ENCODE assay signal across 22 mouse cellular contexts in genomic region chr7:66989357-66990045, GRCm38 (mm10).
A peak's percentile ranks its signal among the peaks of the same experiment; 100 is the strongest.
DNase-seq lines count a peak whose midpoint lies in the region; ATAC-seq and TF ChIP-seq lines count a peak whose summit lies in the region.
"Had no signal": no experiment of that assay in that cellular context is flagged by ENCODE, and none has a peak within 500 bp of the region (broad histone marks: within the 10 kb centered on the region; RNA-seq: fewer than 3 reads in every experiment).

No protein-coding gene starts in this region.

- peak; percentile 13 to 21 for DNase-seq in frontal cortex, postnatal 36 days (ENCODE audit: low spot score in 2 of 2)
- no peak for DNase-seq in frontal cortex, postnatal 10 days (ENCODE audit: low spot score in 2 of 2)
- peak; percentile 77 for DNase-seq in lung, embryonic 14.5 days
- DNase-seq in lung, adult 18-20 months: no peak
- peak; percentile 76 for DNase-seq in telencephalon, adult 2 months (ENCODE audit: low read depth, low spot score)
- DNase-seq in thymus, postnatal 25 days: no peak
- DNase-seq: adrenal gland, postnatal 14 days; cerebellum, adult 8-10 months; heart, postnatal 36 days; kidney, postnatal 14 days; thymus, adult 2 months had no signal

- no peaks in the 10 kb centered on the region for H3K9me3 ChIP-seq in lung, embryonic 14.5 days (ENCODE audit: low read depth, low read length)
- H3K9me3 ChIP-seq in forebrain, embryonic 16.5 days (ENCODE audit: control insufficient read depth, low read length): no peaks in the 10 kb centered on the region
- H3K9me3 ChIP-seq: embryonic facial prominence, embryonic 13.5 days; heart, embryonic 13.5 days; hindbrain, embryonic 15.5 days; limb, embryonic 12.5 days; liver, embryonic 15.5 days; midbrain, embryonic 15.5 days had no signal

- WGBS in lung, embryonic 14.5 days: 49% methylated on average over 3 of the region's 3 CpGs
- WGBS in forebrain, embryonic 16.5 days: 65% methylated on average over 3 of the region's 3 CpGs

- ATAC-seq in lung, embryonic 14.5 days (ENCODE audit: insufficient read depth): peak; percentile 69; the same call in 1 of the 2 replicates
- ATAC-seq in forebrain, embryonic 16.5 days: peak; percentile 76
- ATAC-seq: activated CD4-positive, CD25-positive, alpha-beta regulatory T cell, adult 4 months; intestine, postnatal 0 days; midbrain, embryonic 15.5 days; Patski had no signal

- H3K9ac ChIP-seq in lung, embryonic 14.5 days: no peak overlapping the region
- no peak overlapping the region for H3K9ac ChIP-seq in forebrain, embryonic 16.5 days (replicated peaks; ENCODE audit: low read depth, low read length)
- H3K9ac ChIP-seq: embryonic facial prominence, embryonic 13.5 days; heart, embryonic 13.5 days; hindbrain, embryonic 15.5 days; limb, embryonic 12.5 days; liver, embryonic 15.5 days; midbrain, embryonic 15.5 days had no signal

- no peak for TF ChIP-seq CTCF in lung, embryonic 14.5 days (IDR thresholded peaks at IDR 0.05; ENCODE audit: low read depth)

- no peaks in the 10 kb centered on the region for H3K27me3 ChIP-seq in lung, embryonic 14.5 days (ENCODE audit: insufficient read depth, low read length)
- no peaks in the 10 kb centered on the region for H3K27me3 ChIP-seq in forebrain, embryonic 16.5 days (replicated peaks; ENCODE audit: control insufficient read depth, insufficient read depth, low read length)
- H3K27me3 ChIP-seq: embryonic facial prominence, embryonic 13.5 days; heart, embryonic 13.5 days; hindbrain, embryonic 15.5 days; limb, embryonic 12.5 days; liver, embryonic 15.5 days; megakaryocyte, embryonic 14.5 days; midbrain, embryonic 15.5 days; Patski had no signal

- H3K36me3 ChIP-seq in lung, embryonic 14.5 days (ENCODE audit: insufficient read depth): no peaks in the 10 kb centered on the region
- no peaks in the 10 kb centered on the region for H3K36me3 ChIP-seq in forebrain, embryonic 16.5 days (ENCODE audit: control insufficient read depth, insufficient read depth)
- H3K36me3 ChIP-seq: hindbrain, embryonic 15.5 days; liver, embryonic 15.5 days; midbrain, embryonic 15.5 days had no signal

- 0 out of 2 replicates have a peak overlapping the region, but pooled peaks have one; percentile 9 for H3K27ac ChIP-seq in lung, embryonic 14.5 days (ENCODE audit: low read depth)
- H3K27ac ChIP-seq in forebrain, embryonic 16.5 days (ENCODE audit: low read length): no peak overlapping the region
- H3K27ac ChIP-seq: embryonic facial prominence, embryonic 13.5 days; heart, embryonic 13.5 days; hindbrain, embryonic 15.5 days; limb, embryonic 12.5 days; liver, embryonic 15.5 days; midbrain, embryonic 15.5 days had no signal

- H3K4me2 ChIP-seq in lung, embryonic 14.5 days: no peak overlapping the region
- H3K4me2 ChIP-seq in forebrain, embryonic 16.5 days (ENCODE audit: low read length): no peak overlapping the region
- H3K4me2 ChIP-seq: embryonic facial prominence, embryonic 13.5 days; heart, embryonic 13.5 days; hindbrain, embryonic 15.5 days; limb, embryonic 12.5 days; liver, embryonic 15.5 days; midbrain, embryonic 15.5 days had no signal

- H3K4me3 ChIP-seq in lung, embryonic 14.5 days (ENCODE audit: low read depth, low read length): no peak overlapping the region
- H3K4me3 ChIP-seq in forebrain, embryonic 16.5 days (replicated peaks; ENCODE audit: low read length): no peak overlapping the region
- H3K4me3 ChIP-seq: embryonic facial prominence, embryonic 13.5 days; heart, embryonic 13.5 days; hindbrain, embryonic 15.5 days; limb, embryonic 12.5 days; liver, embryonic 15.5 days; midbrain, embryonic 15.5 days had no signal

- no peaks in the 10 kb centered on the region for H3K4me1 ChIP-seq in lung, embryonic 14.5 days (ENCODE audit: insufficient read depth)
- H3K4me1 ChIP-seq in forebrain, embryonic 16.5 days (replicated peaks; ENCODE audit: control insufficient read depth, insufficient read depth, low read length): no peaks in the 10 kb centered on the region
- H3K4me1 ChIP-seq: embryonic facial prominence, embryonic 13.5 days; heart, embryonic 13.5 days; hindbrain, embryonic 15.5 days; limb, embryonic 12.5 days; liver, embryonic 15.5 days; megakaryocyte, embryonic 14.5 days; midbrain, embryonic 15.5 days had no signal

Comparison
In these comparisons a context has a peak if more than half of its experiments do, and no peak if none do; other contexts are left out.
1. DNase-seq: peak in frontal cortex, postnatal 36 days (2 of 2), lung, embryonic 14.5 days (single experiment) and telencephalon, adult 2 months (single experiment); none in frontal cortex, postnatal 10 days (0 of 2), lung, adult 18-20 months (0 of 2) and thymus, postnatal 25 days (single experiment).